Mouse (Mus musculus): Measurements from ENCODE around the gene Mrpl36.
A peak's percentile ranks its signal among the peaks of the same experiment; 100 is the strongest.

Mrpl36 gene

GRCm38 (mm10) chr13:73327827-73328698 lies at the start of gene Mrpl36, which contains the start of gene Ndufs6:
Gene Mrpl36 (plus strand): TSS chr13:73328513.
Gene Ndufs6 (minus strand): TSS chr13:73328542.
- peak; percentile 95 for DNase-seq

GRCm38 (mm10) chr13:73279196-73279595 lies 49.1 kb upstream of the Mrpl36 start:
- no peak for DNase-seq

GRCm38 (mm10) chr13:73282407-73282806 lies 45.9 kb upstream of the Mrpl36 start:
- no peak for DNase-seq

- no peak for DNase-seq
Measured at GRCm38 (mm10) chr13:73283534-73283933, 44.8 kb upstream of the Mrpl36 start.

GRCm38 (mm10) chr13:73290206-73290605 lies 38.1 kb upstream of the Mrpl36 start:
- DNase-seq: no peak

GRCm38 (mm10) chr13:73291102-73291501 lies 37.2 kb upstream of the Mrpl36 start:
- DNase-seq: no peak

GRCm38 (mm10) chr13:73298717-73299116 lies 29.6 kb upstream of the Mrpl36 start:
- DNase-seq: no peak

GRCm38 (mm10) chr13:73299322-73299721 lies 29.0 kb upstream of the Mrpl36 start:
- no peak for DNase-seq

GRCm38 (mm10) chr13:73304729-73305128 lies 23.6 kb upstream of the Mrpl36 start:
- peak; percentile 9 for DNase-seq

GRCm38 (mm10) chr13:73305398-73306084 lies 22.8 kb upstream of the Mrpl36 start:
- peak; percentile 29 for DNase-seq

- DNase-seq: no peak
Measured at GRCm38 (mm10) chr13:73306085-73306410, 22.3 kb upstream of the Mrpl36 start.

- no peak for DNase-seq
Measured at GRCm38 (mm10) chr13:73306430-73306829, 21.9 kb upstream of the Mrpl36 start.

- peak; percentile 78 for DNase-seq
Measured at GRCm38 (mm10) chr13:73310183-73310929, 18.0 kb upstream of the Mrpl36 start.

GRCm38 (mm10) chr13:73320048-73320447 lies 8.3 kb upstream of the Mrpl36 start:
- no peak for DNase-seq

GRCm38 (mm10) chr13:73322626-73323025 lies 5.7 kb upstream of the Mrpl36 start:
- no peak for DNase-seq

- no peak for DNase-seq
Measured at GRCm38 (mm10) chr13:73323406-73323805, 4.9 kb upstream of the Mrpl36 start.

GRCm38 (mm10) chr13:73330844-73331501 lies 2.7 kb downstream of the Mrpl36 start:
- DNase-seq: peak; percentile 92

GRCm38 (mm10) chr13:73331736-73332135 lies 3.4 kb downstream of the Mrpl36 start:
- DNase-seq: no peak

GRCm38 (mm10) chr13:73336753-73337152 lies 8.4 kb downstream of the Mrpl36 start:
- peak; percentile 23 for DNase-seq

- DNase-seq: no peak
Measured at GRCm38 (mm10) chr13:73345102-73345890, 17.0 kb downstream of the Mrpl36 start.

GRCm38 (mm10) chr13:73346131-73346530 lies 17.8 kb downstream of the Mrpl36 start:
- DNase-seq: peak; percentile 57

GRCm38 (mm10) chr13:73346743-73347142 lies 18.4 kb downstream of the Mrpl36 start:
- DNase-seq: no peak
